Mouse (Mus musculus) hindbrain, embryonic 11.5 days (tissue): ENCODE measurements around the gene Mapk7. TPM values are rescaled to one million over a fixed set of nuclear protein-coding genes. Genes with fewer than 3 reads are reported as not detected.

ENCODE experiments used
- ATAC-seq: fragments of 200-750 bp; cut with Nextera tagmentation; 2 replicates; pipeline ENCODE4 v1.8.0; 2017; ENCODE audit warnings: mild to moderate bottlenecking, moderate TSS enrichment, moderate library complexity; ENCODE audit not compliant: low FRiP score
- DNase-seq: peaks from one replicate; pipeline ENCODE4 v3.0.0-alpha.2; 2015; ENCODE audit warnings: low spot score
- H3K27ac ChIP-seq: fragments of 300-500 bp; sonication (generic); 2 replicates; pipeline ENCODE4 v1.5.1; 2014; ENCODE audit warnings: mild to moderate bottlenecking, low read depth, low read length
- H3K27me3 ChIP-seq: fragments of 300-500 bp; sonication (generic); 2 replicates; pipeline ENCODE4 v1.6.1; 2014; ENCODE audit warnings: mild to moderate bottlenecking, low read length, moderate library complexity, mixed read lengths; ENCODE audit not compliant: control insufficient read depth, insufficient read depth
- H3K36me3 ChIP-seq: fragments of 300-500 bp; sonication (generic); 2 replicates; pipeline ENCODE4 v1.6.1; 2014; ENCODE audit warnings: mild to moderate bottlenecking, low read length, moderate library complexity, mixed read lengths; ENCODE audit not compliant: control insufficient read depth, insufficient read depth
- H3K4me1 ChIP-seq: fragments of 300-500 bp; sonication (generic); replicated peaks from 2 replicates; pipeline ENCODE4 v1.6.1; 2014; ENCODE audit warnings: low read length, mixed read lengths; ENCODE audit not compliant: control insufficient read depth, insufficient read depth
- H3K4me2 ChIP-seq: fragments of 300-500 bp; sonication (generic); replicated peaks from 2 replicates; pipeline ENCODE4 v1.6.1; 2014; ENCODE audit warnings: mild to moderate bottlenecking, low read depth, low read length
- H3K4me3 ChIP-seq: fragments of 300-500 bp; sonication (generic); 2 replicates; pipeline ENCODE4 v1.5.1; 2014; ENCODE audit warnings: low read depth, low read length
- H3K9ac ChIP-seq: fragments of 300-500 bp; sonication (generic); 2 replicates; pipeline ENCODE4 v1.6.1; 2014; ENCODE audit warnings: low read depth, low read length
- H3K9me3 ChIP-seq: fragments of 300-500 bp; sonication (generic); 2 replicates; pipeline ENCODE4 v1.6.1; 2016; ENCODE audit warnings: low read length; ENCODE audit not compliant: control insufficient read depth
- WGBS: fragments of 180-500 bp; shearing (Covaris S2); extraction: QIAGEN DNeasy Blood & Tissue Kit; methylation state at CpG from one replicate; pipeline ENCODE4 v1.1.7; 2014; 5-methylcytosine and 5-hydroxymethylcytosine counted together
- polyA plus RNA-seq: library from polyadenylated mRNA; unstranded; fragments of >200 nt; fragmentation: Nextera tagmentation; extraction: Ambion mirVana; gene quantifications from 2 replicates; pipeline ENCODE4 v1.2.1, GENCODE M21; 2014

The Mapk7 gene
- polyA plus RNA-seq, 1 experiment from 2014 or later, result 51.5 TPM

- no peak overlapping the region for H3K9ac ChIP-seq
- 72% methylated on average over 2 of the region's 2 CpGs for WGBS
- H3K27ac ChIP-seq, result no peak overlapping the region
- ATAC-seq (no peak), DNase-seq (no peak)
- no peak overlapping the region for H3K4me2 ChIP-seq
- no peaks in the 10 kb centered on the region for H3K27me3 ChIP-seq
- H3K4me1 ChIP-seq, result no peaks in the 10 kb centered on the region
- no peak overlapping the region for H3K4me3 ChIP-seq
- no peaks in the 10 kb centered on the region for H3K9me3 ChIP-seq
- H3K36me3 ChIP-seq, result no peaks in the 10 kb centered on the region
Measured at GRCm38 (mm10) chr11:61464071-61464470, 30.1 kb downstream of the Mapk7 start.

GRCm38 (mm10) chr11:61449499-61450292, 44.5 kb downstream of the Mapk7 start:
- Histone ChIP-seq H3K36me3 (no peaks in the 10 kb centered on the region), H3K9me3 (no peaks in the 10 kb centered on the region), H3K4me2 (no peak overlapping the region), H3K27ac (no peak overlapping the region), H3K27me3 (no peaks in the 10 kb centered on the region), H3K4me1 (peaks cover 6% of the 10 kb centered on the region; the same call in 1 of the 2 replicates), H3K4me3 (no peak overlapping the region), H3K9ac (no peak overlapping the region)
- DNase-seq (no peak), ATAC-seq (no peak; the same call in 1 of the 2 replicates)
- 78% methylated on average over 22 of the region's 24 CpGs for WGBS

- Histone ChIP-seq H3K4me1 (peaks cover 5% of the 10 kb centered on the region; the same call in 1 of the 2 replicates), H3K9ac (no peak overlapping the region), H3K4me2 (no peak overlapping the region), H3K36me3 (no peaks in the 10 kb centered on the region), H3K27ac (no peak overlapping the region), H3K27me3 (no peaks in the 10 kb centered on the region), H3K4me3 (no peak overlapping the region), H3K9me3 (no peaks in the 10 kb centered on the region)
- 85% methylated on average over 9 of the region's 9 CpGs for WGBS
- DNase-seq (no peak), ATAC-seq (no peak)
Measured at GRCm38 (mm10) chr11:61448599-61449225, 45.5 kb downstream of the Mapk7 start.

GRCm38 (mm10) chr11:61448041-61448440, 46.2 kb downstream of the Mapk7 start:
- Histone ChIP-seq H3K27ac (no peak overlapping the region), H3K4me2 (no peak overlapping the region), H3K9me3 (no peaks in the 10 kb centered on the region), H3K36me3 (no peaks in the 10 kb centered on the region), H3K4me3 (no peak overlapping the region), H3K9ac (no peak overlapping the region), H3K4me1 (no peaks in the 10 kb centered on the region), H3K27me3 (no peaks in the 10 kb centered on the region)
- no peak for DNase-seq
- 84% methylated on average over 5 of the region's 5 CpGs for WGBS
- ATAC-seq, result no peak

GRCm38 (mm10) chr11:61447296-61447695, 46.9 kb downstream of the Mapk7 start:
- 81% methylated on average over 8 of the region's 8 CpGs for WGBS
- no peak for ATAC-seq

GRCm38 (mm10) chr11:61443807-61444206, 50.4 kb downstream of the Mapk7 start:
- Histone ChIP-seq H3K9me3 (no peaks in the 10 kb centered on the region), H3K4me3 (no peak overlapping the region), H3K27me3 (no peaks in the 10 kb centered on the region), H3K4me2 (no peak overlapping the region), H3K36me3 (no peaks in the 10 kb centered on the region), H3K27ac (no peak overlapping the region), H3K4me1 (no peaks in the 10 kb centered on the region), H3K9ac (no peak overlapping the region)
- WGBS, result 92% methylated on average over 6 of the region's 6 CpGs
- ATAC-seq (no peak), DNase-seq (no peak)

More at GRCm38 (mm10) chr11:61447296-61447695, 46.9 kb downstream of the Mapk7 start:
- Histone ChIP-seq H3K27me3 (no peaks in the 10 kb centered on the region), H3K9me3 (no peaks in the 10 kb centered on the region), H3K4me1 (no peaks in the 10 kb centered on the region), H3K4me2 (no peak overlapping the region), H3K36me3 (no peaks in the 10 kb centered on the region), H3K27ac (no peak overlapping the region), H3K9ac (no peak overlapping the region), H3K4me3 (no peak overlapping the region)
- no peak for DNase-seq

- 84% methylated on average over 7 of the region's 7 CpGs for WGBS
- H3K9ac ChIP-seq, result no peak overlapping the region
- H3K27ac ChIP-seq, result no peak overlapping the region
- H3K27me3 ChIP-seq, result no peaks in the 10 kb centered on the region
- H3K4me3 ChIP-seq, result no peak overlapping the region
- DNase-seq, result no peak
- no peaks in the 10 kb centered on the region for H3K9me3 ChIP-seq
- no peaks in the 10 kb centered on the region for H3K4me1 ChIP-seq
- no peaks in the 10 kb centered on the region for H3K36me3 ChIP-seq
- no peak overlapping the region for H3K4me2 ChIP-seq
- no peak for ATAC-seq
Measured at GRCm38 (mm10) chr11:61441670-61442069, 52.5 kb downstream of the Mapk7 start.

- Histone ChIP-seq H3K36me3 (no peaks in the 10 kb centered on the region), H3K4me1 (no peaks in the 10 kb centered on the region), H3K27ac (no peak overlapping the region), H3K27me3 (no peaks in the 10 kb centered on the region), H3K9ac (no peak overlapping the region), H3K9me3 (no peaks in the 10 kb centered on the region), H3K4me2 (no peak overlapping the region), H3K4me3 (no peak overlapping the region)
- WGBS, result 93% methylated on average over 4 of the region's 4 CpGs
- no peak for ATAC-seq
- no peak for DNase-seq
Measured at GRCm38 (mm10) chr11:61440416-61440815, 53.8 kb downstream of the Mapk7 start.

GRCm38 (mm10) chr11:61439170-61439569, 55.0 kb downstream of the Mapk7 start:
- Histone ChIP-seq H3K4me3 (no peak overlapping the region), H3K27me3 (no peaks in the 10 kb centered on the region), H3K4me2 (no peak overlapping the region), H3K27ac (no peak overlapping the region), H3K4me1 (no peaks in the 10 kb centered on the region), H3K9ac (no peak overlapping the region), H3K36me3 (no peaks in the 10 kb centered on the region), H3K9me3 (no peaks in the 10 kb centered on the region)
- DNase-seq, result no peak
- no peak for ATAC-seq
- WGBS, result 89% methylated on average over 3 of the region's 3 CpGs
